In the genomic region with DNA sequence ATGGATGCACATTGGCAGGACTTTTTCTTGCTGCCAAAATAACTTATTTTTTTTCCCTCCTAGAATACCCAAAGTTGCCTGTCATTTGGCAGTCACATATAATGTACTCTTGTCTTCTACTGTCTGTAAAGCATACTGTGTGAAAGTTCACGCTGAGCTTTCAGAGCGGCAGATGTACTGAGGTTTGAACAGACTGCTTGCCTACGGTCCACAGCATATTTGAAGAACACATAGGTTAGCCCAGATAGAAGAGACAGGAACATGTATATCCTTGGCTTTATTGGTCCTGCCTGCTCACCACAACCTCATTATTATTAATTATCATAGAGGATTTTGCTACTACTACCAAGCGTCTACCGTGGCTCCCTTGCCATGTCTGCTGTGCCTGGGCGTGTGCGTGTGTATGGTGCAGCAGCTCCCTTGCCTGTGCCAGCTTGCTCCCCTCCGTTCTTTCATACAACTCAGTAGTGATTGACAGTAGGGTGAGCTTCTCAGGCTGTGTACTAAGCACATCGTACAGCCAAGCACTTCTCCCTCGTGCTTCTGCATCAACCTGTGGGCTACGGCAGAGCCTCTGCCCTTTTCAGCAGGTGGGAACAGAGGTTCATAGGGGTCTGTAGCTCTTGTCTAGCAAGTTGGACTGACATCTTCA, we compare ENCODE assay signal across 18 mouse cellular contexts.
DNase-seq lines count a peak whose midpoint lies in the region; ATAC-seq lines count a peak whose summit lies in the region.
"Had no signal": no experiment of that assay in that cellular context is flagged by ENCODE, and none has a peak within 500 bp of the region (broad histone marks: within the 10 kb centered on the region; RNA-seq: fewer than 3 reads in every experiment).

No protein-coding gene starts in this region.

- H3K36me3 ChIP-seq in limb, embryonic 12.5 days = no peaks in the 10 kb centered on the region
- H3K36me3 ChIP-seq in limb, embryonic 10.5 days = no peaks in the 10 kb centered on the region
- no peaks in the 10 kb centered on the region for H3K36me3 ChIP-seq in forebrain, embryonic 15.5 days
- H3K36me3 ChIP-seq in midbrain, embryonic 16.5 days (ENCODE audit: control insufficient read depth, insufficient read depth, low read length) = no peaks in the 10 kb centered on the region
- H3K36me3 ChIP-seq: embryonic facial prominence, embryonic 13.5 days; heart, embryonic 10.5 days; neural tube, embryonic 12.5 days had no signal

- ATAC-seq in limb, embryonic 12.5 days (ENCODE audit: insufficient number of reproducible peaks, insufficient read depth, low FRiP score, low TSS enrichment, low read depth) = no peak
- ATAC-seq in forebrain, embryonic 15.5 days (replicated peaks) = 0 out of 2 replicates have a peak, but pooled peaks have one; percentile 36
- 0 out of 2 replicates have a peak, but pooled peaks have one; percentile 19 for ATAC-seq in midbrain, embryonic 16.5 days
- ATAC-seq: activated CD4-positive, CD25-positive, alpha-beta regulatory T cell, adult 4 months had no signal

- H3K4me3 ChIP-seq in limb, embryonic 12.5 days (replicated peaks) = no peak overlapping the region
- H3K4me3 ChIP-seq in limb, embryonic 10.5 days = no peak overlapping the region
- H3K4me3 ChIP-seq in forebrain, embryonic 15.5 days = no peak overlapping the region
- no peak overlapping the region for H3K4me3 ChIP-seq in midbrain, embryonic 16.5 days (ENCODE audit: low read depth, low read length)
- H3K4me3 ChIP-seq: embryonic facial prominence, embryonic 13.5 days; erythroblast, embryonic 14.5 days; heart, embryonic 10.5 days; neural tube, embryonic 12.5 days had no signal

- no peak for DNase-seq in limb, embryonic 10.5 days (ENCODE audit: low spot score)
- peak; percentile 27 for DNase-seq in brain, adult 2 months (ENCODE audit: low read depth, low spot score)
- no peak for DNase-seq in heart, postnatal 4 days
- DNase-seq in kidney, adult 18-20 months = no peak
- DNase-seq: B cell, adult 2 months; thymus, postnatal 14 days had no signal

- 91% methylated on average over 11 of the region's 11 CpGs for WGBS in limb, embryonic 12.5 days
- 94% methylated on average over 11 of the region's 11 CpGs for WGBS in limb, embryonic 10.5 days
- WGBS in forebrain, embryonic 15.5 days = 25% methylated on average over 11 of the region's 11 CpGs
- 58% methylated on average over 11 of the region's 11 CpGs for WGBS in midbrain, embryonic 16.5 days

- H3K4me2 ChIP-seq in limb, embryonic 12.5 days = no peak overlapping the region
- no peak overlapping the region for H3K4me2 ChIP-seq in forebrain, embryonic 15.5 days (replicated peaks)
- no peak overlapping the region for H3K4me2 ChIP-seq in midbrain, embryonic 16.5 days (ENCODE audit: low read length)
- H3K4me2 ChIP-seq: embryonic facial prominence, embryonic 13.5 days; neural tube, embryonic 12.5 days had no signal

- H3K4me1 ChIP-seq in limb, embryonic 12.5 days (replicated peaks) = peaks cover 16% of the 10 kb centered on the region
- peaks cover 18% of the 10 kb centered on the region; the same call in 1 of the 2 replicates for H3K4me1 ChIP-seq in limb, embryonic 10.5 days
- H3K4me1 ChIP-seq in forebrain, embryonic 15.5 days = peaks cover 35% of the 10 kb centered on the region
- 0 out of 2 replicates have a peak, but pooled peaks cover 3% of the 10 kb centered on the region for H3K4me1 ChIP-seq in midbrain, embryonic 16.5 days (ENCODE audit: control insufficient read depth, insufficient read depth, low read length)

- no peaks in the 10 kb centered on the region for H3K27me3 ChIP-seq in limb, embryonic 12.5 days
- H3K27me3 ChIP-seq in limb, embryonic 10.5 days (ENCODE audit: low read depth, poor library complexity, severe bottlenecking) = no peaks in the 10 kb centered on the region
- H3K27me3 ChIP-seq in forebrain, embryonic 15.5 days = no peaks in the 10 kb centered on the region
- no peaks in the 10 kb centered on the region for H3K27me3 ChIP-seq in midbrain, embryonic 16.5 days (ENCODE audit: control insufficient read depth, insufficient read depth, low read depth, low read length)
- H3K27me3 ChIP-seq: CH12.LX; embryonic facial prominence, embryonic 13.5 days; neural tube, embryonic 12.5 days had no signal

- no peaks in the 10 kb centered on the region for H3K9me3 ChIP-seq in limb, embryonic 12.5 days
- no peaks in the 10 kb centered on the region for H3K9me3 ChIP-seq in limb, embryonic 10.5 days (replicated peaks)
- no peaks in the 10 kb centered on the region for H3K9me3 ChIP-seq in forebrain, embryonic 15.5 days
- H3K9me3 ChIP-seq in midbrain, embryonic 16.5 days (replicated peaks; ENCODE audit: control insufficient read depth, low read length, poor library complexity, severe bottlenecking) = no peaks in the 10 kb centered on the region
- H3K9me3 ChIP-seq: embryonic facial prominence, embryonic 13.5 days; G1E; heart, embryonic 10.5 days; neural tube, embryonic 12.5 days had no signal

- no peak overlapping the region for H3K9ac ChIP-seq in limb, embryonic 12.5 days (replicated peaks)
- no peak overlapping the region for H3K9ac ChIP-seq in forebrain, embryonic 15.5 days (replicated peaks)
- no peak overlapping the region for H3K9ac ChIP-seq in midbrain, embryonic 16.5 days (ENCODE audit: low read depth, low read length)
- H3K9ac ChIP-seq: embryonic facial prominence, embryonic 13.5 days; liver, postnatal 0 days; neural tube, embryonic 12.5 days had no signal

- H3K27ac ChIP-seq in limb, embryonic 12.5 days = 0 out of 2 replicates have a peak overlapping the region, but pooled peaks have one; percentile 23
- no peak overlapping the region for H3K27ac ChIP-seq in limb, embryonic 10.5 days
- H3K27ac ChIP-seq in forebrain, embryonic 15.5 days (replicated peaks) = peak overlapping the region; percentile 9; the same call in 1 of the 2 replicates
- H3K27ac ChIP-seq in midbrain, embryonic 16.5 days (ENCODE audit: low read length) = no peak overlapping the region
- H3K27ac ChIP-seq: embryonic facial prominence, embryonic 13.5 days; gastrocnemius, adult 2 months; heart, embryonic 10.5 days; neural tube, embryonic 12.5 days had no signal

Comparison
In these comparisons a context has a peak if more than half of its experiments do, and no peak if none do; other contexts are left out.
1. H3K27ac ChIP-seq: peak in limb, embryonic 12.5 days (single experiment) and forebrain, embryonic 15.5 days (single experiment); none in limb, embryonic 10.5 days (single experiment) and midbrain, embryonic 16.5 days (single experiment).